Comparison of ENCODE assay signal across 17 mouse cellular contexts in the genomic region with DNA sequence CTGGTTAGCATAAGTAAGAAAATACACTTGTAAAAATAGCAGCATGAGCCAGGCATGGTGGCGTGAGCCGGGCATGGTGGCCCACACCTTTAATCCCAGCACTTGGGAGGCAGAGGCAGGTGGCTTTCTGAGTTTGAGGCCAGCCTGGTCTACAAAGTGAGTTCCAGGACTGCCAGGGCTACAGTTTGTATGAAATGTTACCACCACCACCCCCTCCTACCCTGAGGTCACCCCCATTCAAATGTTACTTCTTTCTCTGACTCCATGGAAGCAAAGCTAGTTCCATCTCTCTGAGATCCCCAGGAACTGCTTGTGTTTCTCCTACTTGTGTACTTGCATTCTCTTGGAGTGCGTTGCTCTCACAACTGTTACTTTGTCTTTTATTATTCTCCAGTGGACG.
"Had no signal": no experiment of that assay in that cellular context is flagged by ENCODE, and none has a peak within 500 bp of the region (broad histone marks: within the 10 kb centered on the region; RNA-seq: fewer than 3 reads in every experiment).

No protein-coding gene starts in this region.

- H3K4me2 ChIP-seq: neural tube, embryonic 12.5 days; neural tube, embryonic 13.5 days; neural tube, embryonic 15.5 days; stomach, embryonic 15.5 days had no signal

- H3K27me3 ChIP-seq: neural tube, embryonic 12.5 days; neural tube, embryonic 13.5 days; neural tube, embryonic 15.5 days; stomach, embryonic 15.5 days had no signal

- H3K4me3 ChIP-seq: neural tube, embryonic 12.5 days; neural tube, embryonic 13.5 days; neural tube, embryonic 15.5 days; stomach, embryonic 15.5 days had no signal

- H3K27ac ChIP-seq: neural tube, embryonic 12.5 days; neural tube, embryonic 13.5 days; neural tube, embryonic 15.5 days; stomach, embryonic 15.5 days; stomach, postnatal 0 days had no signal

- H3K36me3 ChIP-seq: neural tube, embryonic 12.5 days; neural tube, embryonic 13.5 days; neural tube, embryonic 15.5 days; stomach, embryonic 15.5 days had no signal

- H3K4me1 ChIP-seq: neural tube, embryonic 12.5 days; neural tube, embryonic 15.5 days had no signal

- H3K9ac ChIP-seq: neural tube, embryonic 12.5 days; neural tube, embryonic 13.5 days; neural tube, embryonic 15.5 days; stomach, embryonic 15.5 days had no signal

- DNase-seq: retina, postnatal 1 day; right cerebral cortex, adult 18-20 months; right cerebral cortex, postnatal 14 days; right cerebral cortex, postnatal 25 days; right cerebral cortex, postnatal 4 days; spleen, adult 18-20 months; thymus, adult 18-20 months; thymus, adult 2 months; thymus, postnatal 14 days; thymus, postnatal 25 days; thymus, postnatal 36 days; thymus, postnatal 4 days had no signal

- H3K9me3 ChIP-seq: neural tube, embryonic 12.5 days; neural tube, embryonic 13.5 days; neural tube, embryonic 15.5 days; stomach, embryonic 15.5 days had no signal
